Mouse (Mus musculus) heart, embryonic 12.5 days (tissue): ENCODE data around the gene Fmod. TPM values are rescaled to one million over a fixed set of nuclear protein-coding genes. Genes with fewer than 3 reads are reported as not detected.

Source experiments
- ATAC-seq: fragments of 200-750 bp; cut with Nextera tagmentation; 2 replicates; pipeline ENCODE4 v1.8.0; 2017; ENCODE audit warnings: moderate TSS enrichment, moderate library complexity; ENCODE audit not compliant: insufficient number of reproducible peaks, low FRiP score
- H3K27ac ChIP-seq: fragments of 300-500 bp; sonication (generic); 2 replicates; pipeline ENCODE4 v1.5.1; 2016; ENCODE audit warnings: mild to moderate bottlenecking, moderate library complexity; ENCODE audit not compliant: poor library complexity, severe bottlenecking
- H3K27me3 ChIP-seq: fragments of 300-500 bp; sonication (generic); replicated peaks from 2 replicates; pipeline ENCODE4 v1.6.1; 2016; ENCODE audit warnings: mild to moderate bottlenecking, moderate library complexity
- H3K36me3 ChIP-seq: fragments of 300-500 bp; sonication (generic); 2 replicates; pipeline ENCODE4 v1.6.1; 2016; ENCODE audit warnings: mild to moderate bottlenecking, moderate library complexity
- H3K4me1 ChIP-seq: fragments of 300-500 bp; sonication (generic); replicated peaks from 2 replicates; pipeline ENCODE4 v1.6.1; 2016; ENCODE audit warnings: mild to moderate bottlenecking
- H3K4me2 ChIP-seq: fragments of 300-500 bp; sonication (generic); 2 replicates; pipeline ENCODE4 v1.6.1; 2016; ENCODE audit warnings: mild to moderate bottlenecking, moderate library complexity
- H3K4me3 ChIP-seq: fragments of 300-500 bp; sonication (generic); 2 replicates; pipeline ENCODE4 v1.5.1; 2016; ENCODE audit warnings: mild to moderate bottlenecking
- H3K9ac ChIP-seq: fragments of 300-500 bp; sonication (generic); 2 replicates; pipeline ENCODE4 v1.6.1; 2016; ENCODE audit warnings: mild to moderate bottlenecking, moderate library complexity
- H3K9me3 ChIP-seq: fragments of 300-500 bp; sonication (generic); replicated peaks from 2 replicates; pipeline ENCODE4 v1.6.1; 2016; ENCODE audit warnings: mild to moderate bottlenecking, moderate library complexity
- WGBS: fragments of 180-500 bp; shearing (Covaris S2); methylation state at CpG from one replicate; pipeline ENCODE4 v1.1.7; 2016; 5-methylcytosine and 5-hydroxymethylcytosine counted together
- polyA plus RNA-seq: library from polyadenylated mRNA; unstranded; fragments of >200 nt; fragmentation: Nextera tagmentation; extraction: Ambion mirVana; gene quantifications from 2 replicates; pipeline ENCODE4 v1.2.1, GENCODE M21; 2016

The Fmod gene
- polyA plus RNA-seq, 1 experiment from 2014 or later, result 15.7 TPM

DNA sequence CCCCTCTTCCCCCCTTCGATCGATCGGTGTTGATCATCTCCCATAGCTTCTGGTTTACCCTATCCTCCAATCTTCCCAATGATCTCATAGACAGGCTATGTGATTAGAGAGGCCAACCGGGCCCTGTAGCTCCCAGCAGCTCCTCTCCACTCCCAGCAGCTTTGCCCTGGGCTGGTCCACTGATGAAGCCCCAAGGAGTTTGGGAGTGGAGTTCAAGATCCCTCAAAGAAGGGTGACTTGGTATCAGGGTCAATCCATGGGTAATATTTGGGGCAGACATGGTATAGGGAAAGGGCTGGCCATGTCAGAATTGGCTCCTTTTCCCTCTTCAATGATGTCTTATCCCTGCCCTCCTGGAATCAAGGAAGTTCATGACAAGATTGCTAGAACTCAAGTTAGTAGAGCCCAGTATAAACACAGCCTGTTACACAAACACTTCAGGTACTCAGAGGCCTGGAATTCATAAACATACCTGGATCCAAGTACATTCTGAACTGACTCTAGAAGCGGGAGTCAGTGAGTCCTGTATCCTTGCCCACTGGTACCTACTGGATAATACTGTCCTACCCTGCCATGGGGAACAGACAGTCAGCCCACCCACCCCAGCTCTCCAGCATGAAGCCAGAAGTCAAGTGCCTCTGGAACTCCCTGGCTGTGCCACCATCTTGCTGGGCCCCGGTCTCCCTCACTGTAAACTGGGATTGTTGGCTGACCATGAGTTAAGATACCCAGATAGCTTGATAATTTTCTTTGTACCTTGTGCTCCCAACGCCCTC, 60.2 kb downstream of the Fmod start:
- peaks cover 70% of the 10 kb centered on the region for H3K4me1 ChIP-seq
- peak overlapping the region; percentile 97 for H3K27ac ChIP-seq
- no peak overlapping the region for H3K4me2 ChIP-seq
- no peaks in the 10 kb centered on the region for H3K27me3 ChIP-seq
- no peak overlapping the region for H3K9ac ChIP-seq
- no peaks in the 10 kb centered on the region for H3K9me3 ChIP-seq
- H3K4me3 ChIP-seq, result no peak overlapping the region
- H3K36me3 ChIP-seq, result no peaks in the 10 kb centered on the region
- WGBS, result 82% methylated on average over 7 of the region's 7 CpGs
- no peak for ATAC-seq

Other genes with a start within 250 kb of the Fmod start
- 24.5 and 29.6 TPM in 2 replicates for gene Atp2b4, start 236.2 kb upstream of the Fmod start, polyA plus RNA-seq
- gene Optc, start 129.3 kb upstream of the Fmod start, polyA plus RNA-seq, result 0.22 and 0.66 TPM in 2 replicates
- gene Prelp, start 115.8 kb upstream of the Fmod start, polyA plus RNA-seq, result 2.5 and 2.7 TPM in 2 replicates
- 37.8 and 40.4 TPM in 2 replicates for gene Btg2, start 41.9 kb downstream of the Fmod start, polyA plus RNA-seq
- 0.32 and 0.49 TPM in 2 replicates for gene Chit1, start 74.0 kb downstream of the Fmod start, polyA plus RNA-seq
- gene Chil1, start 144.9 kb downstream of the Fmod start, polyA plus RNA-seq, result 1.2 and 1.3 TPM in 2 replicates
- gene Mybph, start 156.2 kb downstream of the Fmod start, polyA plus RNA-seq, result 0.39 and 0.54 TPM in 2 replicates
- 7.3 and 9.3 TPM in 2 replicates for gene Adora1, start 198.2 kb downstream of the Fmod start, polyA plus RNA-seq